Mouse (Mus musculus) G1E (cell line): ENCODE data around the gene Camk2n1.

Source experiments
- CTCF ChIP-seq: IDR thresholded peaks from 2 replicates; pipeline ENCODE4 v1.5.1; 2012; ENCODE audit warnings: low read depth, low read length, inconsistent platforms, mixed read lengths
- GATA1 ChIP-seq: IDR thresholded peaks from 2 replicates; pipeline ENCODE4 v1.6.1; 2012; ENCODE audit warnings: borderline replicate concordance, low read length, inconsistent platforms, mixed read lengths

GRCm38 (mm10) chr4:138453097-138453752, 889 bp upstream of the Camk2n1 start:
- TF ChIP-seq CTCF (no peak), GATA1 (no peak)
